Mouse (Mus musculus): ENCODE measurements around the gene Klf16. TPM values are rescaled to one million over a fixed set of nuclear protein-coding genes. Genes with fewer than 3 reads are reported as not detected.
A peak's percentile ranks its signal among the peaks of the same experiment; 100 is the strongest.
"Not testable (repeated sequence)": the region's sequence is repeated elsewhere in the genome, so short reads cannot be mapped to it uniquely, and the experiment has no call there.

Klf16 gene
- polyA plus RNA-seq, 1 experiment from 2014 or later: 4.9 TPM

GRCm38 (mm10) chr10:80608435-80608834 lies 31.3 kb upstream of the Klf16 start:
- H3K27me3 ChIP-seq (ENCODE audit: control insufficient read depth, insufficient read depth, low read depth, low read length): no peaks in the 10 kb centered on the region
- no peak for ATAC-seq

GRCm38 (mm10) chr10:80606737-80607350 lies 29.7 kb upstream of the Klf16 start:
- peaks cover 33% of the 10 kb centered on the region for H3K36me3 ChIP-seq (ENCODE audit: control insufficient read depth, insufficient read depth, low read length)
- WGBS: 96% methylated on average over 34 of the region's 34 CpGs
- no peak for ATAC-seq

More at GRCm38 (mm10) chr10:80608435-80608834, 31.3 kb upstream of the Klf16 start:
- no peak overlapping the region for H3K27ac ChIP-seq (ENCODE audit: low read length)
- H3K4me2 ChIP-seq (ENCODE audit: low read length): no peak overlapping the region
- H3K9me3 ChIP-seq (replicated peaks; ENCODE audit: control insufficient read depth, low read length, poor library complexity, severe bottlenecking): no peaks in the 10 kb centered on the region
- H3K9ac ChIP-seq (ENCODE audit: low read depth, low read length): no peak overlapping the region; the same call in 1 of the 2 replicates
- H3K4me3 ChIP-seq (ENCODE audit: low read depth, low read length): no peak overlapping the region
- H3K36me3 ChIP-seq (ENCODE audit: control insufficient read depth, insufficient read depth, low read length): peaks cover 33% of the 10 kb centered on the region
- peaks cover 12% of the 10 kb centered on the region for H3K4me1 ChIP-seq (ENCODE audit: control insufficient read depth, insufficient read depth, low read length)
- 90% methylated on average over 3 of the region's 3 CpGs for WGBS

GRCm38 (mm10) chr10:80606306-80606705 lies 29.2 kb upstream of the Klf16 start:
- H3K27ac ChIP-seq (ENCODE audit: low read length): no peak overlapping the region
- WGBS: 95% methylated on average over 23 of the region's 23 CpGs
- H3K9ac ChIP-seq (ENCODE audit: low read depth, low read length): no peak overlapping the region
- no peaks in the 10 kb centered on the region for H3K9me3 ChIP-seq (replicated peaks; ENCODE audit: control insufficient read depth, low read length, poor library complexity, severe bottlenecking)
- ATAC-seq: no peak
- peaks cover 33% of the 10 kb centered on the region for H3K36me3 ChIP-seq (ENCODE audit: control insufficient read depth, insufficient read depth, low read length)
- no peaks in the 10 kb centered on the region for H3K27me3 ChIP-seq (ENCODE audit: control insufficient read depth, insufficient read depth, low read depth, low read length)
- no peak overlapping the region for H3K4me2 ChIP-seq (ENCODE audit: low read length)
- peaks cover 18% of the 10 kb centered on the region for H3K4me1 ChIP-seq (ENCODE audit: control insufficient read depth, insufficient read depth, low read length)
- H3K4me3 ChIP-seq (ENCODE audit: low read depth, low read length): no peak overlapping the region

More at GRCm38 (mm10) chr10:80606737-80607350, 29.7 kb upstream of the Klf16 start:
- H3K9me3 ChIP-seq (replicated peaks; ENCODE audit: control insufficient read depth, low read length, poor library complexity, severe bottlenecking): no peaks in the 10 kb centered on the region
- H3K4me1 ChIP-seq (ENCODE audit: control insufficient read depth, insufficient read depth, low read length): peaks cover 18% of the 10 kb centered on the region
- H3K4me3 ChIP-seq (ENCODE audit: low read depth, low read length): no peak overlapping the region
- H3K27ac ChIP-seq (ENCODE audit: low read length): no peak overlapping the region
- no peak overlapping the region for H3K4me2 ChIP-seq (ENCODE audit: low read length)
- no peak overlapping the region for H3K9ac ChIP-seq (ENCODE audit: low read depth, low read length)
- no peaks in the 10 kb centered on the region for H3K27me3 ChIP-seq (ENCODE audit: control insufficient read depth, insufficient read depth, low read depth, low read length)

GRCm38 (mm10) chr10:80605721-80606120 lies 28.6 kb upstream of the Klf16 start, which contains the start of gene Gm49322:
Gene Gm49322, plus strand, starts transcription at chr10:80606021.
- not testable (repeated sequence) for H3K4me3 ChIP-seq (ENCODE audit: low read depth, low read length); H3K27ac ChIP-seq (ENCODE audit: low read length); ATAC-seq; H3K4me2 ChIP-seq (ENCODE audit: low read length); H3K9ac ChIP-seq (ENCODE audit: low read depth, low read length); H3K27me3 ChIP-seq (ENCODE audit: control insufficient read depth, insufficient read depth, low read depth, low read length); H3K9me3 ChIP-seq (replicated peaks; ENCODE audit: control insufficient read depth, low read length, poor library complexity, severe bottlenecking)
- WGBS: 92% methylated on average over 2 of the region's 4 CpGs
- Histone ChIP-seq H3K4me1 (ENCODE audit: control insufficient read depth, insufficient read depth, low read length) (peaks cover 18% of the 10 kb centered on the region), H3K36me3 (ENCODE audit: control insufficient read depth, insufficient read depth, low read length) (peaks cover 33% of the 10 kb centered on the region)

GRCm38 (mm10) chr10:80604988-80605387 lies 27.9 kb upstream of the Klf16 start:
- 88% methylated on average over 2 of the region's 2 CpGs for WGBS
- no peaks in the 10 kb centered on the region for H3K27me3 ChIP-seq (ENCODE audit: control insufficient read depth, insufficient read depth, low read depth, low read length)

GRCm38 (mm10) chr10:80604001-80604509 lies 26.9 kb upstream of the Klf16 start:
- Histone ChIP-seq H3K36me3 (ENCODE audit: control insufficient read depth, insufficient read depth, low read length) (peaks cover 29% of the 10 kb centered on the region), H3K4me1 (ENCODE audit: control insufficient read depth, insufficient read depth, low read length) (peaks cover 18% of the 10 kb centered on the region), H3K27me3 (ENCODE audit: control insufficient read depth, insufficient read depth, low read depth, low read length) (no peaks in the 10 kb centered on the region), H3K9me3 (replicated peaks; ENCODE audit: control insufficient read depth, low read length, poor library complexity, severe bottlenecking) (no peaks in the 10 kb centered on the region), H3K9ac (ENCODE audit: low read depth, low read length) (peak overlapping the region; percentile 80), H3K27ac (ENCODE audit: low read length) (no peak overlapping the region), H3K4me3 (ENCODE audit: low read depth, low read length) (peak overlapping the region; percentile 73; the same call in 1 of the 2 replicates), H3K4me2 (ENCODE audit: low read length) (peak overlapping the region; percentile 77)
- ATAC-seq: no peak
- WGBS: 93% methylated on average over 7 of the region's 7 CpGs

More at GRCm38 (mm10) chr10:80604988-80605387, 27.9 kb upstream of the Klf16 start:
- H3K9ac ChIP-seq (ENCODE audit: low read depth, low read length): no peak overlapping the region
- H3K4me2 ChIP-seq (ENCODE audit: low read length): no peak overlapping the region
- peaks cover 18% of the 10 kb centered on the region for H3K4me1 ChIP-seq (ENCODE audit: control insufficient read depth, insufficient read depth, low read length)
- no peak for ATAC-seq
- no peaks in the 10 kb centered on the region for H3K9me3 ChIP-seq (replicated peaks; ENCODE audit: control insufficient read depth, low read length, poor library complexity, severe bottlenecking)
- H3K27ac ChIP-seq (ENCODE audit: low read length): no peak overlapping the region
- no peak overlapping the region for H3K4me3 ChIP-seq (ENCODE audit: low read depth, low read length)
- H3K36me3 ChIP-seq (ENCODE audit: control insufficient read depth, insufficient read depth, low read length): peaks cover 33% of the 10 kb centered on the region

- Histone ChIP-seq H3K4me2 (ENCODE audit: low read length) (peak overlapping the region; percentile 77), H3K27ac (ENCODE audit: low read length) (peak overlapping the region; percentile 93), H3K9ac (ENCODE audit: low read depth, low read length) (peak overlapping the region; percentile 80), H3K4me1 (ENCODE audit: control insufficient read depth, insufficient read depth, low read length) (peaks cover 18% of the 10 kb centered on the region), H3K27me3 (ENCODE audit: control insufficient read depth, insufficient read depth, low read depth, low read length) (no peaks in the 10 kb centered on the region; the same call in 1 of the 2 replicates), H3K9me3 (replicated peaks; ENCODE audit: control insufficient read depth, low read length, poor library complexity, severe bottlenecking) (no peaks in the 10 kb centered on the region), H3K4me3 (ENCODE audit: low read depth, low read length) (peak overlapping the region; percentile 73), H3K36me3 (ENCODE audit: control insufficient read depth, insufficient read depth, low read length) (peaks cover 23% of the 10 kb centered on the region)
- peak; percentile 33 for ATAC-seq
- 31% methylated on average over 7 of the region's 7 CpGs for WGBS
These were observed 26.2 kb upstream of the Klf16 start for GRCm38 (mm10) chr10:80603364-80603763.

- H3K36me3 ChIP-seq (ENCODE audit: control insufficient read depth, insufficient read depth, low read length): peaks cover 18% of the 10 kb centered on the region
- WGBS: under 1% methylated on average over 54 of the region's 54 CpGs
- no peaks in the 10 kb centered on the region for H3K9me3 ChIP-seq (replicated peaks; ENCODE audit: control insufficient read depth, low read length, poor library complexity, severe bottlenecking)
- peaks cover 2% of the 10 kb centered on the region; the same call in 1 of the 2 replicates for H3K27me3 ChIP-seq (ENCODE audit: control insufficient read depth, insufficient read depth, low read depth, low read length)
- H3K4me3 ChIP-seq (ENCODE audit: low read depth, low read length): peak within 1 kb of the TSS; percentile 73
- peaks cover 18% of the 10 kb centered on the region for H3K4me1 ChIP-seq (ENCODE audit: control insufficient read depth, insufficient read depth, low read length)
- peak within 1 kb of the TSS; percentile 80 for H3K9ac ChIP-seq (ENCODE audit: low read depth, low read length)
- H3K27ac ChIP-seq (ENCODE audit: low read length): peak within 1 kb of the TSS; percentile 93
- ATAC-seq: peak; percentile 95
- H3K4me2 ChIP-seq (ENCODE audit: low read length): peak within 1 kb of the TSS; percentile 77
These were observed 25.7 kb upstream of the Klf16 start, which contains the start of the genes Scamp4 and Adat3 for GRCm38 (mm10) chr10:80602698-80603325. Gene Scamp4, plus strand, starts transcription at chr10:80602872. Gene Adat3, plus strand, starts transcription at chr10:80602880.

- H3K4me3 ChIP-seq (ENCODE audit: low read depth, low read length): no peak overlapping the region
- ATAC-seq: no peak
- 35% methylated on average over 4 of the region's 4 CpGs for WGBS
- no peak overlapping the region for H3K27ac ChIP-seq (ENCODE audit: low read length)
- H3K9ac ChIP-seq (ENCODE audit: low read depth, low read length): no peak overlapping the region
- no peaks in the 10 kb centered on the region for H3K36me3 ChIP-seq (ENCODE audit: control insufficient read depth, insufficient read depth, low read length)
- no peaks in the 10 kb centered on the region for H3K4me1 ChIP-seq (ENCODE audit: control insufficient read depth, insufficient read depth, low read length)
- H3K9me3 ChIP-seq (replicated peaks; ENCODE audit: control insufficient read depth, low read length, poor library complexity, severe bottlenecking): no peaks in the 10 kb centered on the region
- peaks cover 6% of the 10 kb centered on the region; the same call in 1 of the 2 replicates for H3K27me3 ChIP-seq (ENCODE audit: control insufficient read depth, insufficient read depth, low read depth, low read length)
- H3K4me2 ChIP-seq (ENCODE audit: low read length): no peak overlapping the region
These were observed 19.2 kb upstream of the Klf16 start for GRCm38 (mm10) chr10:80596318-80596717.
